In the genomic region with DNA sequence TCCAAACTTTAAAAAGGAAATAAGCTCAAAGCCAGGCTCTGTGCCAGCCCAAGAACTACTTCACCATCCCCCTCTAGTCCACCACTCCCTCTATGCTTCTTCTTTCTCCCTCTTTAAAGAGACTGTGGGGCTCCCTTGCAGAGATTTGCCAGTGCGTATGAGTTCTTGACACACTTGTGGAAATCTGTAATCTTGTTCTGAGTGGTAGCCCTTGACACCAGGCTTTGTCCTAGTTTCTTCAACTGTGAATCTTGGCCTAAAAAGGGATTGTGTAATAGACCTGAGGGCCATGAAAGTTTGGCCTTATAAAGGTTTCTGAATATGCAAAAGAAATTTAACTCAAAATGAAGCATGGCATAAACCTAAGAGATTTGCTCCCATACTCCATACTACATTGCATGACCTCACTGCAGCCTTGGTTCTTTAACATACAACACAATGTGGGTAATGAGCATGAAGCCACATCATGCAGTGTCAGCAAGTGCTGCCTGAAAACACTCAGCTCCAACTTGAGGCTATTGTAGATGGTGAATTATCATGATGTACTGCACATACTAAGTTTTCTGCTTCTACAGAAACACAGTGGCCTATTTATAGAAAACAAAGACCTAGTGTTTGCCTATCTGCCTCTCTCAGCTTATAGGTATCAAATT, we compare ENCODE assay signal across 14 mouse cellular contexts.
"Had no signal": no experiment of that assay in that cellular context is flagged by ENCODE, and none has a peak within 500 bp of the region (broad histone marks: within the 10 kb centered on the region; RNA-seq: fewer than 3 reads in every experiment).

No protein-coding gene starts in this region.

- ATAC-seq: lung, postnatal 0 days had no signal

- H3K27me3 ChIP-seq: liver, embryonic 15.5 days; megakaryocyte, embryonic 14.5 days; neural tube, embryonic 13.5 days had no signal

- H3K4me3 ChIP-seq: left cerebral cortex, adult 2 months; limb, embryonic 10.5 days; liver, embryonic 15.5 days; megakaryocyte, embryonic 14.5 days; neural tube, embryonic 13.5 days had no signal

- H3K36me3 ChIP-seq: limb, embryonic 10.5 days; liver, embryonic 15.5 days; neural tube, embryonic 13.5 days had no signal

- H3K4me2 ChIP-seq: liver, embryonic 11.5 days; liver, embryonic 15.5 days; neural tube, embryonic 13.5 days had no signal

- H3K9ac ChIP-seq: liver, embryonic 15.5 days; neural tube, embryonic 13.5 days had no signal

- H3K27ac ChIP-seq: left cerebral cortex, adult 2 months; limb, embryonic 10.5 days; liver, embryonic 15.5 days; macrophage; neural tube, embryonic 13.5 days had no signal

- H3K9me3 ChIP-seq: limb, embryonic 10.5 days; liver, embryonic 15.5 days; megakaryocyte, embryonic 14.5 days; neural tube, embryonic 13.5 days had no signal

- H3K4me1 ChIP-seq: liver, embryonic 15.5 days; megakaryocyte, embryonic 14.5 days; neural tube, embryonic 13.5 days had no signal

- DNase-seq: kidney, postnatal 25 days; lung, adult 2 months; midbrain, embryonic 14.5 days; right cerebral cortex, adult 18-20 months; right cerebral cortex, postnatal 25 days; thymus, postnatal 36 days had no signal
